Mouse (Mus musculus) layer of hippocampus, postnatal 10 days (tissue): ENCODE measurements at regions not wholly inside any gene's neighbourhood (a gene's known extent, or its start where the extent isn't known, plus 50 kb on each side); places are given as distances from the start of the nearest gene placed in this dataset.
A peak's percentile ranks its signal among the peaks of the same experiment; 100 is the strongest.

Experiments
- DNase-seq, 2 experiments: peaks; one replicate each; pipeline ENCODE4 v3.0.0; 2021; ENCODE audit warnings: low spot score in 2 of 2

- DNase-seq, result peak in 1 of 2 experiments; percentile 16
These were observed 114.8 kb upstream of the Fam49a start for GRCm38 (mm10) chr12:12147088-12147687.

DNA sequence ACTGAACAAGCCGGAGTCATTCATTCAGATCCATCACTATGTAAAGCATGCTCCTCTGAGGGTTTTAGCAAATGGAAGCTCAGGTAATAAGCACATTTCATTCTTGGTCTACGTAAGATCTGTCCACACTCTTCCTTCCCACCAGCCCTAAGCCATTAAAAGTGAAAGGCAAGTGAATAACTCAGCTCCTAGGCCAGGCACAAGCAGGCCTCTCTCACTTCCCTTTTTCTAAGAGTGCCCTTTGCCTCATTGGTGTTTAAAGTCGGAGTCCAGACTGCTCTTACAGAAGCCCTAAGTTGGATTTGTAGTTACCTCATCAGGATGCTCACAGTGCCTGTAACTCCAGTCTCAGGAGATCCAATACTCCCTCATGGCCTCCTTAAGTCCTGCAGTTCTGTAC, 114.1 kb upstream of the Fam49a start:
- DNase-seq, result no peak

DNA sequence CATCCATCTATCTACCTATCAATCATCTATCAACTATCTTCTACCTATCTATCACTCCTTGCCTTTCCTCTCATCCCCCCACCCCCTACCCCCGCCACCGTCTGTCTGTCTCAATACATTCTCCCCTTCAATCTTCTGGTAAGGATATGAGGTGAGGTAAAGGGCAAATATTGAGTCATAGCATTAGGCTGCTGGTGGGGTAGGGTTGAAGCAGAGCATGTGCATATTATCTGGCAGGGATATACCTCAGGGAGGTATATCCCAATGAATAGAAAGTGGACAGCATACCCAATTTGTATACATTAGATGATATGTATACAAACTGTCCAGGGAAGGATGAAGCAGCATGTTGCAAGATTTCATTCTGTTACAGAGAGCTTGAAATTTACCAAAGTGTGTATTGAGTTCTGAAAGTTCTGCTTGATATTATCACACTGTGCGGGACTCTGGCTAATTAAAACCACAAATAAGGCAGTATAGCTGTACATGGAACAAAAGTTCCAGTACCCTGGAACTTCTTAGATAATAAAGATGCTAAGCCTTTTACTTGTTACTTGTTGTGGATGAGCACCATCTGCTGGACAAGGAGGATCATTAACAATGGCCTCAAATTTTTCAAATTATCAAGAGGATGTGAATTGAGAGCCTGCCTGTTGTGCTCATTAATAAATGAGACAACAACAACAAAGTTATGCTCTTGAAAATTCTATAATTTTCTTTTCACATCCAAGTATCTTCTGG, 113.1 kb upstream of the Fam49a start:
- DNase-seq, result peak in 1 of 2 experiments; percentile 38

DNA sequence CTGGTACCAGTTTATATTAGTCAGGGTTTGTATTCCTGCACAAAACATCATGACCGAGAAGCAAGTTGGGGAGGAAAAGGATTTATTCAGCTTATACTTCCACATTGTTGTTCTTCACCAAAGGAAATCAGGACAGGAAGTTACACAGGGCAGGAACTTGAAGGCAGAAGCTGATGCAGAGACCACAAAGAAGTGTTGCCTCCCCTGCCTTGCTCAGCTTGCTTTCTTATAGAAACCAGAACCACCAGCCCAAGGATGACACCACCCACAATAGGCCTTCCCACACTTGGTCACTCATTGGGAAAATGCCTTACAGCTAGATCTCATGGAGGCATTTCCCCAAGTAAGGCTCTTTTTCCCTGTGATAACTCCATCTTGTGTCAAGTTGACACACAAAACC, 97.5 kb upstream of the Fam49a start:
- no peak for DNase-seq

DNA sequence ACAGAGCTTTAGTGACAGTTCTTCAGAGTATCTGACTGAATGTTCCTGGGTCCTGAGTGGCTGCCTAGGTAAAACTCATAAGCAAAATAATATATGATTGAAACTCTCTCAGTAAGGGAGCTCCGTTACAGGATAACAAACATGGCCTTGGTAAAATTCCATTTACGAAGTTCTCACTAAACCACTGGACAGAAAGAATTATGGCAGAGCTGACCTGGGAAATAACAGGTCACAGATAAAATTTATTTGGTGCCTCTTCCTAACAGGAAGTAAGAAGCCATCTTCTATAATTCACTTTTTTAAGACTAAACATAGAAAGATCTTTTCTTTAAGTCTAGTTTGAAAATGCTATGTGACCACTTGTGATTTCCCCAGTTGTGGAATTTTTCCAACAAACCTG, 91.4 kb upstream of the Fam49a start:
- DNase-seq, result no peak

- DNase-seq, result no peak
These were observed 89.7 kb upstream of the Fam49a start for GRCm38 (mm10) chr12:12172087-12172823.

DNA sequence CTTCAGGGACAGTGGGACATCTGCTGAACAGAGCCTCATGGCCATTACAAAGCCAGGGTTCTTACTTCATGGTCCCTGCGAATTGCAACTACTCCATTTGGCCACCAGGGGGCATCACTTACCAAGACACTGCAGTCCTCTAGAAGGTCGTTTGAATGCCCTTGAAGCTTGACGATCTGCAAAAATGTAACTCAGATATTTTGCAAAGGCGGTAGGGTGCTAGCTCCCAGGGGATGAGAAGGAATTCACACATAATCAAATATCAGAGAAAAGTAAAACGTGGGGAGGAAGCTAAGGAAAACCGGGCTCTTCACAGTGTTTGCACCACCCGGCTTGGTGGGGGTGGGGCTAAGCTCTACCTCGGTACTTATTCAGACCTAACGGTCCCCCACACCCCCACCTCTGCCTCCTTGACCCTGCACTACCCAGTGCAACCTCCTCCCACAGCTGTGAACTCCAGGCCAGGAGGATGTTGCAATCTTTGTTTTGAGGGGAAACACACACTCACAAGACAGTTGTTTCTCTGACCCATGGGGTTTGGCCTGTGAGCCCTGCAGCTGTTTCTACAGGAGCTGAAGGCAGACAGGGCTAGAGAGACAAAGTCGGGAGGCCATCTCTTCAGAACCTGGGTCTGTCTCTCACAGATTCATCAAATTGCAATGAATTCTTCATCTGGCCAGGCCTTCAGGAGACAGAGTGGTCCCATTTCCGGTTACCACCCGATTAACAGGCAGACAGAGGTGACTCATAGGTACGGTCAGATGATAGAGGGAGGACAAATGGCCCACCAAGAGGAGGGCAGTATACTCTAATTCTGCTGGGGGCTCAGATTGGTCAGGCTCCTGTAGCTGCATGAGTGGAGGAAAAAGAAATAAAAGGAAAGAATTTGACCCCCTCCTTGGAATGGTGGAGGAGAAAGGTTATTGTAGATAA, 85.3 kb upstream of the Fam49a start:
- peak; percentile 81 to 88 for DNase-seq

- DNase-seq, result no peak
These were observed 84.5 kb upstream of the Fam49a start for GRCm38 (mm10) chr12:12177264-12178043.

DNA sequence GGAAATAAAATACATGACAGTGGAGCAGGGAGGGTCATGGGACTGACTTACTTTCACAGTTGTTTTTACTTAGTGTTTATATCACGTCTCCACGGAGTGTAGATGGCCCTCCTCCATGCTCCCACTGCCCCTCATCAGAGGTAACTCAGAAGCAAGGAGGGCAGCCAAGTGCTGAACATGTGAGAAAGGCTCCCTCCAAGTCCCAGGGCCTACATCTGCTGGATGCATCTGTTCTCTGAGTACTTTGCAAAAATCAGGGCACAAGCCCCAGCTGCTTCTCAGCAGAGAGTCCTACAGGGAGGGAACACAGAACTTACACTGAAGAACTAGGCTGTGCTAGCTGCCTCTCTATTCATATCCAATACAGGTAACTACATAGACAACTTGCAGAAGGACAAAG, 83.5 kb upstream of the Fam49a start:
- peak in 1 of 2 experiments; percentile 32 for DNase-seq

- DNase-seq, result peak; percentile 28 to 43
These were observed 82.6 kb upstream of the Fam49a start for GRCm38 (mm10) chr12:12179292-12179865.

DNA sequence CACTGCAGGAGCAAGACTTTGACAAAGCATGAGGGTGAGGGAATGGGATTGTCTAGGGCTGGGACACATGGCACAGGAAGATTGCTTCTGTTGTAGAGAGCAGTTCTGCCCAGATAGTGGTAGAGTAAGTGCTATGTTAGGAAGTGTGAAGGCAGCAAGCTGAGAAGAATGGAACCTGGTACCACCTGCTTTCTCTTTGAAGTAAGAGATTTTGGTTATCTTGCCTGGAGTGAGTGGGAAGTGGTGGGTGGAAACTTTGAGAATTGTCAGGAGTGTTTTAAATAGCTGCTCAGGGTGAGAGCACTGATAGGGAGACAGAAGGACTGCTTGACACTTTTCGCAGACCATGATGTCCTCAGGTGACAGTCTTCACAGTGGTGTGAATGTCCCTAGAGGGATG, 81.0 kb upstream of the Fam49a start:
- DNase-seq, result no peak

- DNase-seq, result no peak
These were observed 80.3 kb upstream of the Fam49a start for GRCm38 (mm10) chr12:12181686-12182085.

DNA sequence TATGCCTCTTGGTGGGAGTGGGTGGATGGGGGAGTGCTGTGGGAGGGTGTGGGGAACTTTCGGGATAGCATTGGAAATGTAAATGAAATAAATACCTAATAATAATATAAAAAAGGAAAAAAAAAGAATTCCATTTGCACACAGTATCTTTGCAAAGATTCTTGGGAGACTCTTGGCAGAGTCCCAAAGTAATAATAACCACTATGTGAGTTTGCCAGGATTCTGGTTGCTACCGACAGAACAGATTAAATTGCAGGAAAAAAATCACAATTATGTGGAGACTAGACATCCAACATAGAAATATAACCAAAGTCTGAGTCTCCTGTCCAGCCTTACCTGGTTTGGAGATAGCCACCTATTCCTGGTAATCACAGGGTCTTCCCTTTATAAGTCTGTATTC, 75.6 kb upstream of the Fam49a start:
- DNase-seq, result no peak

- no peak for DNase-seq
These were observed 66.9 kb upstream of the Fam49a start for GRCm38 (mm10) chr12:12195066-12195465.

DNA sequence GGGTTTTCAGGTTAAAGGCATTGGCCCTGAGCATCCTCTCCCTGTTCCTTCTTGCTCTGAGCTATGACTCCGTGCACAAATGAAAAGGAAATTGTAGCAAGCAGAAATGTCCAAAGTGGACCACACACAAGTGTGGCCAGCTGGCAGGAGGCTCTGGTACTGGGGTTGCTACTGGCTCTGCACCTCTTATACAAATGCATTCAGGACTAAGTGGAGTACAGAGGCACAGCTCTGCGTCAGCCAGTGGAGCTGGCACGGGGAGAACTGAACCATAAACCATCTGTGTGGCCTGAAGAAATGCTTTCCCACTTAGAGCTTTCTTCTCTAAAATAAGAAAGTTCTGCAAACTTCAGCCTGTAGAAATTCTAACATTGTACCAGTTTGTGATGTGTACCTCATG, 65.3 kb upstream of the Fam49a start:
- no peak for DNase-seq

DNA sequence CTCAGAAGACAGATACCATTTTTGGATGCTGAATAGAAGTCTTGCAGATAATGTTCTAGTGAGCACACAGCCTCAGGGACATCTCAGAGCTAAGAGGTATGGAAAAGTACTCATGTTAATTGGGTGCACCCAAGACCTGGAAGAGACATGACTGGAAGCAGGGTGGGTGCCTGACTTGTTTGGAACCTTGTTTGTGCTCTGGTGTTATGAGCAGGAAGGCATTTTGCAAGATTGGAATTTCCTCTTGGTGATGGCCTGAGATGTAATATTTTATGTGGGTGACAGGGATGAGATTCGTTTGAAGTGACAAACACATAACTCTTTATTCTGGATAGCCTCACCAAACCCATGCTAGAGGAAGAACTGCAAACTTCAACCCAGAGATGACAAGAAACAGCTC, 53.7 kb upstream of the Fam49a start:
- no peak for DNase-seq
